Mouse (Mus musculus) lung, postnatal 25 days (tissue): ENCODE measurements around the gene Pip4p1.
"Not testable (repeated sequence)": the region's sequence is repeated elsewhere in the genome, so short reads cannot be mapped to it uniquely, and the experiment has no call there.

Experiments used
- DNase-seq: peaks from one replicate; pipeline ENCODE4 v3.0.0; 2022; ENCODE audit warnings: low spot score

Pip4p1 gene

GRCm38 (mm10) chr14:50930754-50931492, at the start of gene Pip4p1, which contains the start of gene Pnp:
Gene Pip4p1, minus strand, starts transcription at chr14:50930856.
Gene Pnp, plus strand, starts transcription at chr14:50931082.
- DNase-seq: peak; percentile 100

- DNase-seq: no peak
Measured at GRCm38 (mm10) chr14:50979631-50980030, 49.0 kb upstream of the Pip4p1 start.

- not testable (repeated sequence) for DNase-seq
Measured at GRCm38 (mm10) chr14:50978451-50978850, 47.8 kb upstream of the Pip4p1 start.

GRCm38 (mm10) chr14:50976674-50977073, 46.0 kb upstream of the Pip4p1 start:
- no peak for DNase-seq

- DNase-seq: no peak
Measured at GRCm38 (mm10) chr14:50975001-50975400, 44.3 kb upstream of the Pip4p1 start.

DNA sequence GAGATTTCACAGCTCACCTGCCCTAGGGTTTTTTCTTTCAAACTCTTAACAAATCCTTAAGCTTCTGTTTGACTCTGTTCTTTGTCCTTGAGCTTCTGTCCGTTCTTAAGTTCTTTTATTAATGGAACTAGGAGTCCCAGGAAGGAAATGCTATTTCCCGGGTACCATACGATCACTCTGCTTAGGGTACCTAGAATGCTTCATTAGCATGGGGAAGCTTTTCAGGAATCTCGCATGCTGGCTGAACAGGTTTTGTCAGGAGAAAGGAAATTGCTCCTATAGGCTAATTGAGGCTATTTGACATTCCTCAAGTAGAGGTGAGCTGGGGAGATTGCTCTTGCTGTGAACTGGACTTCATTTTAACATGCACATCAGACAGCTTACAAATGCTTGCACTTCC, 43.0 kb upstream of the Pip4p1 start:
- DNase-seq: no peak

- not testable (repeated sequence) for DNase-seq
Measured at GRCm38 (mm10) chr14:50973054-50973453, 42.4 kb upstream of the Pip4p1 start.

DNA sequence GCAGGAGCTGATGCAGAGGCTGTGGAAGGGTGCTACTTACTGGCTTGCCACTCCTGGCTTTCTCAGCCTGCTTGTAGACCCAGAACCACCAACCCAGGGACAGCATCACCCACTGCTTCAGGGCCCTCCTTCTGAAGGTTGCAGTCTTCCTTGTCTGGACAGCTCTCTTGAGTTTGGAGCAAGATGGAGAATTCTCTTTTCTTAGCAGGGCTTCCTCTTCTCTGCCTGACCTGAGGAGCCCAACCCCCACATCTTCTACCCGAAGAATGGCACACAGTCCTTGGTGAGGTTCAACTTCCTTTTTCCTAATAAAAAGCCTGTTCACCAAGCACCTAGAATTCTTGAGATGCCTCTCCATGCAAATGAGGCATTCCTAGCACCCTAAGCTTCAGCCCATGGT, 40.2 kb upstream of the Pip4p1 start:
- no peak for DNase-seq

DNA sequence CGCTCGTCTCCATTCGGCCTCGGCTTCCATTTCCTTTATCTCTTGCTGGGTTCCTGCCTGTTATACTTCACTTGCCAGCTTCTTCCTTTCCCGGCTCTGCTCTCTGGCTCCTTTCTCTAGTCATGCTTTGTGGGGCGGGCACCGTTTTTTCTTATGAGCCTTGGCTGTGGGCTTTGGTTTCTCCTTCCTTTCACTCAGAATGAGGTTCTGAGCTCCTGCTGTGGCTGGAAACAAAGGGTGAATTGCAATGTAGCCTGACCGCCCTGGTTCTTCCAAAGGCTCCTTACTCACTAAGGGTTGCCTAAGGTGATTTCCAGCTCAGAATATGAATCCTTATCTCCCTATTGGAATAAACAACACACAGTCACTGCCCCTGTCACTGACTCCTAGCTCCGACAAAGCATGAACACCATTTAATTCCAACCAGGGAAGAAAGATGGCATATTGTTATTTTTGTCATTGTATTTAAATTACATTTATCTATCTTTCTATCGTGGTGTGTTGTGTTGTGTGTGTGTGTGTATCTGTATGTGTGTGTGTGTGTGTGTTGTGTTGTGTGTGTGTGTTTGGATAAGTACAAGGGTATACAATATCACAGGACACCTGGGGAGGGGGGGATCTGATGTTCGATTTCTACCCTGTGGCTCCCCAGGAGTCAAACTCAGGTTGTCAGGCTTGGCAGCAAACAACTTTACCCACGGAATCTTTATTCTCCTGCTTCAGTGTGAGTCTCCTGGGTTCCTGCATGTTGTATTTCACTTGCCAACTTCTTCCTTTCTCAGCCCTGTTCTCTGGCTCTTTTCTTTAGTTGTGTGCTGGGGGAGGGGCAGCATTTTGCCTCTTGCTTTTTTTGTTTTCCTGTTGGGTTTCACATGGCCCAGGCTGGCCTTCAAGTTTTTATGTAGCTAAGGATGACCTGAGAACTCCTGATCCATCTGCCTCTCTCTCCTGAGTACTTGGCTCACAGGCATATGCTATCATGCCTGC, 39.2 kb upstream of the Pip4p1 start:
- no peak for DNase-seq

DNA sequence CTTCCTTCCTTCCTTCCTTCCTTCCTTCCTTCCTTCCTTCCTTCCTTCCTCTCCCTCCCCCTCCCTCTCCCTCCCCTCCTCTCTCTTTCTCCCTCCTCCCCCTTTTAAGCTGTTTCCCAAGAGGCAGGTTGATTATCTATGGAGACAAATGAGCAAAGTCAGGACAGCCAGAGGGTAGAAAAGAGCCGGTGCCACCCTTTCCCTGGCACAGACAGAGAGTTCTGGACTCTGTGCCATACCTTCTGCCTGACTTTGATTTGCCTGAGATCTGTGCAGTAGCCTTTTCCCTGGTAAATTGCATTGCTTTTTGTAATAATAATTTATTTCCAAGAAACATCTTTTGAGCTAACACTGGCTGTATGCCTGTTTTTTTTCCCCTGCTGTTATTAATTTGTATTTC, 38.4 kb upstream of the Pip4p1 start:
- no peak for DNase-seq

- no peak for DNase-seq
Measured at GRCm38 (mm10) chr14:50968216-50968980, 37.7 kb upstream of the Pip4p1 start.

DNA sequence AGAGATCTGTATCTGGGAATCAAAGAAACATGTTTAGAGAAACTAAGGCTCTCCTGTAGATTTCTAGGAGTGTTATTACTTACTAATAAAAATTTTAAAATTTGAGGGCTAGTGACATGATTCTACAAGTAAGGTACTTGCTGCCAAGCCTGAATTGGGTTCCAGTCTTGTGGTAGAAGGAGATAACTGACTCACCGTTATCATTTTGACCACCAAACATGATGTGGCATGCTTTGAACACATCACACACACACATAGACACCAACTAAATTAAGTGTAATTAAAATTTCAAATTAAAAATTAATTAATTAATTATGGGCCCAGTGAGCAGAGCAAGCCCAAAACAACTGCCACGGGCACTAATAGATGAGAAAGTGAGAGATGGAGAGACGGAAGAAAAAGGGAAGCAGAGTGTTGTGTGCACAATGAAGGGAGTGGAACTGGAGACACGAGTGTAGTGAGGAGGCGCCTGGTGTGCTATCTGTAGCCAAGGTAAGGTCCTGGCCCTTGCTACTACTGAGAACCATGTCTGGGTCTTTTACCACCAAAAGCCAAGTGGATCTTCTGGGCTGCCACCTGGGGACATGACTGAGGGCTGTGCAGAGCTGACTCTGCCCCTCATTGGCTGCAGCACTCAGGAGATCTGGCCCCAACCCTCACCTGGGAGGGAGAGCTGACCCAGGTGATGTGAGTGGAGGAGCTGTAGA, 27.8 kb upstream of the Pip4p1 start:
- not testable (repeated sequence) for DNase-seq

DNA sequence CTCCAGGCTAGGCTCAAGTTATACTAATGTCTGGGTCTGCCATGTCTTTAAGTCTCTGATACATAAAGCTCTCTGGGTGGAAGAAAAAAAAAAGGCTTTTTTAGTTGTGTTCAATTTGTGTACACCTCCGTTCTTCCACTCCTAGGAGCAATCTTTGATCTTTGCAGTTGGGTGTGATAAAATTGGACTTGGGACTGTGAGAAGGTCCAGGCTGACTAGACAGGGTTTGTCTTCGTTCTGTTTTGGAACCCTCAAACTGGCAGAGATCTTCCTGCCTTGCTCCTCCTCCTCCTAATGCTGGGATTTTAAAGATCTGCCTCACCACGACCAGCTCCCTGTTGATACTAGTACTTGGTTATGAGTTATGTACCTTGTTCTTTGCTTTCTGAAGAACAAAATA, 26.5 kb upstream of the Pip4p1 start:
- DNase-seq: not testable (repeated sequence)

DNA sequence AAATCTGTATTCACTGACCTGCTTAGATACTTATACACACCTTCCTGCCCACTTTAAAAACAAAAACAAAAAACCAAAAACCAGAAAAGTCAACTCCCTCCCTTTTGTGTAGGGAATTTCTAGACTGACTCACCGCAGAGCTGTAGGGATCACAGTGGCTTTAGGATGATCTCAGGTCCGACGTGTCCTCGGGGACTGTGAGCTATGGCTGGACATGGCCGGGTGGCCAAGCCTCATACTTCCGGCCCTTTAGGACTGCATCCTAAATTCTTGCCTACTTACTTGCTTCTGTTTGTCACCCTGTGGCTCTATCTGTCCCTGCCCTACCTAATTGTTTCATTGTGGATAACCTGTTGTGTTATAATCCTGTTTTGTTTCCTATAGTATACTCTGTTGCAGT, 26.1 kb upstream of the Pip4p1 start:
- DNase-seq: not testable (repeated sequence)

- DNase-seq: peak; percentile 47
Measured at GRCm38 (mm10) chr14:50955942-50956508, 25.4 kb upstream of the Pip4p1 start, which contains the start of gene Pnp2. Gene Pnp2, plus strand, starts transcription at chr14:50955992.

DNA sequence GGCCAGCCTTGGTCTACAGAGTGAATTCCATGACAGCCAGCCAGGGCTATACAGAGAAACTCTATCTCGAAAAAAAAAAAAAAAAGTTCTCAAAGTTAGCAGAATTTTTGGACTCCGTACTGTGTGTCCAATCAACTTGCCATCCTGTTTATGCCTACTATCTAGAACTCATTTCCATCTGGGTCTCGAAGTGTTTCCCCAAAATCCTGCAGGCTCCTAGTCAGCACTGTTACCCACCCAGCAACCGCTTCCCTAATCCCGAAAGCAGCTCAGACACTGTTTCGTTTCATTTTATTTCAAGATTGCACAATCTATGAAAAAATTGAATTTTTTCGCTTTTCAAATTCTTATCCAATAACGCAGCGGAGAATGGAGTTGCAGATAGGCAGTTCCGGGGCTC, 24.8 kb upstream of the Pip4p1 start:
- DNase-seq: no peak

- DNase-seq: not testable (repeated sequence)
Measured at GRCm38 (mm10) chr14:50945526-50945925, 14.9 kb upstream of the Pip4p1 start.

DNA sequence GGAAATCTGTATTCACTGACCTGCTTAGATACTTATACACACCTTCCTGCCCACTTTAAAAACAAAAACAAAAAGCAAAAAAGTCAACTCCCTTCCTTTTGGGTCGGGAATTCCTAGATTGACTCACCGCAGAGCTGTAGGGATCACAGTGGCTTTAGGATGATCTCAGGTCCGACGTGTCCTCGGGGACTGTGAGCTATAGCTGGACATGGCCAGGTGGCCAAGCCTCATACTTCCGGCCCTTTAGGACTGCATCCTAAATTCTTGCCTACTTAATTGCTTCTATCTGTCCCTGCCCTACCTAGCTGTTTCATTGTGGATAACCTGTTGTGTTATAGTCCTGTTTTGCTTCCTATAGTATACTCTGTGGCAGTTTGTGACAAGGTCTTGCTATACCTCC, 14.4 kb upstream of the Pip4p1 start:
- not testable (repeated sequence) for DNase-seq

GRCm38 (mm10) chr14:50944668-50945033, 14.0 kb upstream of the Pip4p1 start:
- DNase-seq: not testable (repeated sequence)

DNA sequence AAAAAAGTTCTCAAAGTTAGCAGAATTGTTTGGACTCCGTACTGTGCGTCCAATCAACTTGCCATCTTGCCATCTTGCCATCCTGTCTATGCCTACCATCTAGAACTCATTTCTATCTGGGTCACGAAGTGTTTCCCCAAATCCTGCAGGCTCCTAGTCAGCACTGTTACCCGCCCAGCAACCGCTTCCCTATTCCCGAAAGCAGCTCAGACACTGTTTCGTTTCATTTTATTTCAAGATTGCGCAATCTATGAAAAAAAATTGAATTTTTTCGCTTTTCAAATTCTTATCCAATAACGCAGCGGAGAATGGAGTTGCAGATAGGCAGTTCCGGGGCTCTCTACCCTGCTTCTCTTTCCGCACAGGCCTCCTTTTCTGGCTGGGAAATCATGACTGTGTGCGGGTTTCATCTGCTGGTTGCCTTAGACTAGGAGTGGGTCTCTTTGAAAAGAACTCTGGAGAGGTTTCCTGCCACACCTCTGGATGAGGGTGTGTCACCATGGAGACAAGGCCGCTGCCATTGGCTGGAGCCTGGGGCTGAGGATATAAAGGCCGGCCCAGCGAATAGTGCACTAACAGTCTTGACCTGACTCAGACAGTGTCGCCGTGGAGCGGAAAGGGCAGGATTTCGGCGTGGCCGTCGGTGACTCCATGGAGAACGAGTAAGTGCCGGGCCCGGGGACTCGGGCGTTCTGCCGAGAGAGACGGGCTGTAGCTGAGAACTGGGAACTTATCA, 13.4 kb upstream of the Pip4p1 start, which contains the start of gene Gm49342:
Gene Gm49342 (plus strand): TSS at position 586 of the 736 bp plus-strand sequence.
- peak; percentile 97 for DNase-seq
